Mouse (Mus musculus) MEL (cell line): ENCODE measurements around the gene Crcp. TPM values are rescaled to one million over a fixed set of nuclear protein-coding genes. Genes with fewer than 3 reads are reported as not detected.

ENCODE experiments used
- DNase-seq: peaks from one replicate; pipeline ENCODE4 v3.0.0; 2011; ENCODE audit warnings: low read depth, low spot score
- H3K27ac ChIP-seq: 2 replicates; pipeline ENCODE4 v1.5.1; 2012; ENCODE audit warnings: low read depth, mild to moderate bottlenecking, control low read depth, low read length, moderate library complexity; ENCODE audit not compliant: control insufficient read depth
- H3K27me3 ChIP-seq, 2 experiments: fragments of 150-350 bp in 1 of 2; sonication (generic) in 1 of 2; 2 replicates each; pipeline ENCODE4 v1.6.1; 2012; ENCODE audit warnings: low read length in 2 of 2, mild to moderate bottlenecking in 2 of 2, improper control_type of control experiment in 1 of 2, moderate library complexity in 1 of 2; ENCODE audit not compliant: insufficient read depth in 2 of 2, control insufficient read depth in 1 of 2
- H3K36me3 ChIP-seq, 2 experiments: 2 replicates each; pipeline ENCODE4 v1.6.1; 2012 to 2014; ENCODE audit warnings: low read length in 2 of 2, improper control_type of control experiment in 1 of 2, inconsistent platforms in 1 of 2, mild to moderate bottlenecking in 1 of 2; ENCODE audit not compliant: insufficient read depth in 2 of 2, control insufficient read depth in 1 of 2
- H3K4me1 ChIP-seq, 2 experiments: fragments of 150-350 bp in 1 of 2; sonication (generic) in 1 of 2; 2 replicates each; pipeline ENCODE4 v1.6.1; 2012; ENCODE audit warnings: low read length in 2 of 2, improper control_type of control experiment in 1 of 2, mild to moderate bottlenecking in 1 of 2; ENCODE audit not compliant: insufficient read depth in 2 of 2, control insufficient read depth in 1 of 2
- H3K4me3 ChIP-seq, 2 experiments: fragments of 150-350 bp in 1 of 2; sonication (generic) in 1 of 2; 2 replicates each; pipeline ENCODE4 v1.5.1; 2012; ENCODE audit warnings: low read depth in 2 of 2, low read length in 2 of 2, mild to moderate bottlenecking in 2 of 2, moderate library complexity in 2 of 2, control low read depth in 1 of 2, improper control_type of control experiment in 1 of 2; ENCODE audit not compliant: control insufficient read depth in 1 of 2, insufficient read depth in 1 of 2
- H3K79me2 ChIP-seq: 2 replicates; pipeline ENCODE4 v1.6.1; 2012; ENCODE audit warnings: mild to moderate bottlenecking, low read length, moderate library complexity; ENCODE audit not compliant: control insufficient read depth, poor library complexity, insufficient read depth
- H3K9ac ChIP-seq: 2 replicates; pipeline ENCODE4 v1.6.1; 2012; ENCODE audit warnings: low read depth, mild to moderate bottlenecking, control low read depth, low read length, moderate library complexity; ENCODE audit not compliant: control insufficient read depth, poor library complexity, severe bottlenecking
- H3K9me3 ChIP-seq: fragments of 150-350 bp; sonication (generic); replicated peaks from 2 replicates; pipeline ENCODE4 v1.6.1; 2012; ENCODE audit warnings: mild to moderate bottlenecking, low read length, improper control_type of control experiment, moderate library complexity; ENCODE audit not compliant: insufficient read depth
- CHD1 ChIP-seq: IDR thresholded peaks from 2 replicates; pipeline ENCODE4 v1.6.1; 2012; ENCODE audit warnings: low read depth, mild to moderate bottlenecking, inconsistent platforms, low read length, improper control_type of control experiment
- CTCF ChIP-seq, 3 experiments: IDR thresholded peaks in 2 of 3; conservative IDR thresholded peaks in 1 of 3; 2 replicates each; pipeline ENCODE4 v1.5.1; 2011 to 2012; ENCODE audit warnings: low read length in 3 of 3, low read depth in 2 of 3, mild to moderate bottlenecking in 2 of 3, improper control_type of control experiment in 1 of 3, inconsistent platforms in 1 of 3, mixed read lengths in 1 of 3, moderate library complexity in 1 of 3; ENCODE audit not compliant: control insufficient read depth in 1 of 3, insufficient read depth in 1 of 3, poor library complexity in 1 of 3, severe bottlenecking in 1 of 3
- ELF1 ChIP-seq: IDR thresholded peaks from 2 replicates; pipeline ENCODE4 v1.6.1; 2014; ENCODE audit warnings: low read depth, mild to moderate bottlenecking, inconsistent platforms, low read length, improper control_type of control experiment, moderate library complexity
- EP300 ChIP-seq, 2 experiments: IDR thresholded peaks; 2 replicates each; pipeline ENCODE4 v1.6.1; 2011; ENCODE audit warnings: improper control_type of control experiment in 2 of 2, low read length in 2 of 2, low read depth in 1 of 2, mild to moderate bottlenecking in 1 of 2
- ETS1 ChIP-seq: IDR thresholded peaks from 2 replicates; pipeline ENCODE4 v1.6.1; 2012; ENCODE audit warnings: low read depth, mild to moderate bottlenecking, inconsistent platforms, low read length, improper control_type of control experiment, moderate library complexity
- GATA1 ChIP-seq: IDR thresholded peaks from 2 replicates; pipeline ENCODE4 v1.6.1; 2011; ENCODE audit warnings: low read depth, low read length, improper control_type of control experiment
- HCFC1 ChIP-seq: IDR thresholded peaks from 2 replicates; pipeline ENCODE4 v1.6.1; 2012; ENCODE audit warnings: low read depth, mild to moderate bottlenecking, inconsistent platforms, low read length, improper control_type of control experiment, moderate library complexity
- JUND ChIP-seq: IDR thresholded peaks from 2 replicates; pipeline ENCODE4 v1.6.1; 2011; ENCODE audit warnings: low read depth, mild to moderate bottlenecking, improper control_type of control experiment, low read length
- KAT2A ChIP-seq: conservative IDR thresholded peaks from 2 replicates; pipeline ENCODE4 v1.6.1; 2012; ENCODE audit warnings: low read depth, low read length, improper control_type of control experiment, inconsistent platforms
- MAX ChIP-seq: IDR thresholded peaks from 2 replicates; pipeline ENCODE4 v1.6.1; 2011; ENCODE audit warnings: low read length, improper control_type of control experiment
- MAZ ChIP-seq: IDR thresholded peaks from 2 replicates; pipeline ENCODE4 v1.6.1; 2012; ENCODE audit warnings: low read depth, mild to moderate bottlenecking, inconsistent platforms, low read length, improper control_type of control experiment
- MEF2A ChIP-seq: IDR thresholded peaks from 2 replicates; pipeline ENCODE4 v1.6.1; 2014; ENCODE audit warnings: low read depth, mild to moderate bottlenecking, inconsistent platforms, low read length, improper control_type of control experiment; ENCODE audit not compliant: poor library complexity, insufficient replicate concordance, severe bottlenecking; ENCODE audit errors: extremely low read depth
- MXI1 ChIP-seq: IDR thresholded peaks from 2 replicates; pipeline ENCODE4 v1.6.1; 2011; ENCODE audit warnings: mild to moderate bottlenecking, low read depth, low read length, improper control_type of control experiment
- MYB ChIP-seq: IDR thresholded peaks from 2 replicates; pipeline ENCODE4 v1.6.1; 2011; ENCODE audit warnings: mild to moderate bottlenecking, low read depth, low read length, improper control_type of control experiment
- MYC ChIP-seq: IDR thresholded peaks from 2 replicates; pipeline ENCODE4 v1.6.1; 2011; ENCODE audit warnings: low read depth, mild to moderate bottlenecking, low read length, improper control_type of control experiment, moderate library complexity
- NELFE ChIP-seq: IDR thresholded peaks from 2 replicates; pipeline ENCODE4 v1.6.1; 2011; ENCODE audit warnings: low read depth, low read length, improper control_type of control experiment
- NRF1 ChIP-seq: IDR thresholded peaks from 2 replicates; pipeline ENCODE4 v1.6.1; 2014; ENCODE audit warnings: low read depth, mild to moderate bottlenecking, inconsistent platforms, low read length, improper control_type of control experiment, moderate library complexity; ENCODE audit not compliant: poor library complexity, insufficient read depth, severe bottlenecking
- POLR2A ChIP-seq, 2 experiments: IDR thresholded peaks; 2 replicates each; pipeline ENCODE4 v1.6.1; 2011 to 2012; ENCODE audit warnings: low read length in 2 of 2, mild to moderate bottlenecking in 2 of 2, control low read depth in 1 of 2, improper control_type of control experiment in 1 of 2, low read depth in 1 of 2, moderate library complexity in 1 of 2; ENCODE audit not compliant: control insufficient read depth in 1 of 2, insufficient read depth in 1 of 2, poor library complexity in 1 of 2
- RAD21 ChIP-seq: IDR thresholded peaks from 2 replicates; pipeline ENCODE4 v1.6.1; 2011; ENCODE audit warnings: mild to moderate bottlenecking, low read depth, low read length, improper control_type of control experiment
- SIN3A ChIP-seq: IDR thresholded peaks from 2 replicates; pipeline ENCODE4 v1.6.1; 2012; ENCODE audit warnings: low read length, improper control_type of control experiment, inconsistent platforms
- SMC3 ChIP-seq: IDR thresholded peaks from 2 replicates; pipeline ENCODE4 v1.6.1; 2011; ENCODE audit warnings: low read depth, low read length, improper control_type of control experiment
- TAL1 ChIP-seq: IDR thresholded peaks from 2 replicates; pipeline ENCODE4 v1.6.1; 2012; ENCODE audit warnings: mild to moderate bottlenecking, inconsistent platforms, low read length, moderate library complexity, mixed read lengths
- TBP ChIP-seq: IDR thresholded peaks from 2 replicates; pipeline ENCODE4 v1.8.0; 2011; ENCODE audit warnings: low read depth, low read length, improper control_type of control experiment
- TCF12 ChIP-seq: IDR thresholded peaks from 2 replicates; pipeline ENCODE4 v1.6.1; 2014; ENCODE audit warnings: low read depth, mild to moderate bottlenecking, inconsistent platforms, low read length, improper control_type of control experiment, moderate library complexity
- ZC3H11A ChIP-seq: IDR thresholded peaks from 2 replicates; pipeline ENCODE4 v1.6.1; 2012; ENCODE audit warnings: low read depth, mild to moderate bottlenecking, inconsistent platforms, low read length, improper control_type of control experiment
- ZKSCAN1 ChIP-seq: IDR thresholded peaks from 2 replicates; pipeline ENCODE4 v1.6.1; 2012; ENCODE audit warnings: low read depth, mild to moderate bottlenecking, inconsistent platforms, low read length, improper control_type of control experiment, moderate library complexity
- ZMIZ1 ChIP-seq: IDR thresholded peaks from 2 replicates; pipeline ENCODE4 v1.6.1; 2012; ENCODE audit warnings: low read depth, mild to moderate bottlenecking, inconsistent platforms, low read length, improper control_type of control experiment, moderate library complexity
- polyA plus RNA-seq, 2 experiments: library from polyadenylated mRNA; stranded (reverse) in 1 of 2; unstranded in 1 of 2; fragments of >175 nt in 1 of 2; fragments of >200 nt in 1 of 2; gene quantifications; 2 replicates each; pipeline versions ENCODE4 v1.2.1 to v1.2.4; 2012; ENCODE audit warnings: low replicate concordance in 2 of 2, low read depth in 1 of 2; ENCODE audit not compliant: insufficient read length in 2 of 2, insufficient read depth in 1 of 2, missing spikeins in 1 of 2
- total RNA-seq: library from RNA; depleted of rRNA; stranded (reverse); fragments of 300-350 nt; gene quantifications from 2 replicates; pipeline ENCODE4 v1.2.3, GENCODE M21; 2012

The Crcp gene
- total and polyA plus RNA-seq, 3 experiments, result 56.2 to 69.6 TPM; not detected in 1

GRCm38 (mm10) chr5:130067841-130068264 is 38.8 kb downstream of the Crcp start:
- H3K9ac ChIP-seq, result peak overlapping the region; percentile 71; the same call in 1 of the 2 replicates
- TF ChIP-seq CTCF (IDR thresholded peaks at IDR 0.05 in 2 of 3, conservative IDR thresholded peaks at IDR 0.05 in 1 of 3; ENCODE audit: control insufficient read depth in 1 of 3, insufficient read depth in 1 of 3, low read depth in 2 of 3, low read length in 3 of 3, poor library complexity in 1 of 3, severe bottlenecking in 1 of 3) (no peak), ZMIZ1 (no peak), NELFE (no peak), MYB (no peak), KAT2A (no peak), MAZ (no peak), ZKSCAN1 (no peak), MEF2A (no peak), EP300 (IDR thresholded peaks at IDR 0.05; ENCODE audit: low read depth in 1 of 2, low read length in 2 of 2) (peak; percentile 62 to 67), TBP (peak; percentile 44; the same call in 1 of the 2 replicates), SIN3A (peak; percentile 82), ELF1 (peak; percentile 79), MXI1 (peak; percentile 42; the same call in 1 of the 2 replicates), RAD21 (no peak), ETS1 (peak; percentile 57), GATA1 (peak; percentile 58), TAL1 (peak; percentile 71), MAX (peak; percentile 39), MYC (no peak), CHD1 (no peak), SMC3 (0 out of 2 replicates have a peak, but pooled peaks have one; percentile 10), JUND (no peak), ZC3H11A (no peak), POLR2A (IDR thresholded peaks at IDR 0.05; ENCODE audit: control insufficient read depth in 1 of 2, insufficient read depth in 1 of 2, low read depth in 1 of 2, low read length in 2 of 2, poor library complexity in 1 of 2) (peak in 1 of 2 experiments; percentile 50; a peak in 1 of 4 replicates), TCF12 (peak; percentile 54), NRF1 (no peak), HCFC1 (0 out of 2 replicates have a peak, but pooled peaks have one; percentile 25)
- peak overlapping the region; percentile 84 for H3K27ac ChIP-seq
- peaks cover 0 to 5% of the 10 kb centered on the region in 2 experiments; a peak in 2 of 4 replicates for H3K36me3 ChIP-seq
- H3K4me1 ChIP-seq, result peaks cover 2 to 7% of the 10 kb centered on the region in 2 experiments; a peak in 2 of 4 replicates
- H3K79me2 ChIP-seq, result no peaks in the 10 kb centered on the region
- peak overlapping the region; percentile 57 to 60 for H3K4me3 ChIP-seq
- peak; percentile 86 for DNase-seq
- no peaks in the 10 kb centered on the region for H3K9me3 ChIP-seq
- no peaks in the 10 kb centered on the region for H3K27me3 ChIP-seq
